Mouse (Mus musculus): ENCODE results near the gene Sec24b. TPM values are rescaled to one million over a fixed set of nuclear protein-coding genes. Genes with fewer than 3 reads are reported as not detected.

The Sec24b gene
- polyA plus RNA-seq (2012; rRNA removed; ENCODE audit: low replicate concordance): 70.6 and 97.6 TPM in 2 replicates

GRCm38 (mm10) chr3:130061281-130061680, at the start of gene Sec24b:
Gene Sec24b, minus strand, starts transcription at chr3:130061553.

DNA sequence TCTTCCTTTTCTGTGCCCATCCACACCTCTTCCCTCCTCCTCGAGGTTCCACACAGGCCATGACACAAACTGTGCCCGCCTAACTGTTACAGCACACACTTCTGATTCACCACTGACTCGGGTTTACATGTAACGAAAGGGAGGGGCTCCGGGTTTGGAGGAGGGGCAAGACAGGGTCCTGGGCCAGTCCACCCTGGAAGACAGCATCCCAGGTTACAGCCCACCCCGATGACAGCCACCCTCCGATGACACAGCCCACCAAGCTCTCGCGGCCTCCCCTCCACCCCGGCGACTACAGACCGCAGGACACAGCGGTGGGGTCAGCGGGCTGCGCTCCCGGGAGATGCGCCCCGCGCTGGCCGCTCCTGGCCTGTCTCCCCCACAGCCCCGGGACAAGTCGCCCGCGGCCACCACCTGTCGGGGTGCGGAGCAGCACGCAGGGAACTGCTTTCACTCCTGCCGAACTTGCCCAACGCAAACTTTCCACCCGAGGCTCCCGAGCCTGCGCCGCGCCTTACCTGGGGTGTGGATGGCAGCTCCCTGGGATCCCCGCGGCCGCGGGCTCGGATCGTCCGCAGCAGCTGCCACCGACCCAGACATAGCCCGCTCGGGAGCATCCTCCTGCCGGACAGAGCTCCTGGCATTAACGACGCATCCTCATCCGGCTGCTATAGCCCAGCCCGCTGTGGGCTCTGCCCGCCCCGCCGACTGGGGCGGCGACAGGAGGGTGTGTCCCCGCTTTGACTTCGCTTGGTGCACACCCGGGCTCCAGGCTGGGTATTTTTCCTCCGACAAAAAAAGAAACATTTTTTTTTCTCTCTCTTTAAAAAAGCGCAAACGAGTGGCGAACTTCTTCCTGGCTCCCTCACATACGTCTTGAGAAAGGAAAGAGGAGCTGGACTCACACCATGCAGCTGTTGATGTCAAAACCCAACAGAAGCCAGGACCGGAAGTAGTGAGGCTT, 91.6 kb downstream of the Sec24b start, which contains the start of gene Mcub:
Gene Mcub, minus strand, starts transcription at position 775 of the 964 bp plus-strand sequence.

Other genes with a start within 250 kb of the Sec24b start
- gene Rrh, start 239.0 kb downstream of the Sec24b start, polyA plus RNA-seq (2012; rRNA removed; ENCODE audit: low replicate concordance): 0.04 TPM in 1 of 2 replicates, not detected in the other
- gene Gar1, start 230.2 kb downstream of the Sec24b start, polyA plus RNA-seq (2012; rRNA removed; ENCODE audit: low replicate concordance): 11.5 and 13.4 TPM in 2 replicates
- gene Cfi, start 225.7 kb downstream of the Sec24b start, polyA plus RNA-seq (2012; rRNA removed; ENCODE audit: low replicate concordance): 0.29 and 0.84 TPM in 2 replicates
- 38.5 and 68.6 TPM in 2 replicates for gene Pla2g12a, start 182.9 kb downstream of the Sec24b start, polyA plus RNA-seq (2012; rRNA removed; ENCODE audit: low replicate concordance)
- 24.8 and 33.9 TPM in 2 replicates for gene Casp6, start 160.1 kb downstream of the Sec24b start, polyA plus RNA-seq (2012; rRNA removed; ENCODE audit: low replicate concordance)
- 8.3 and 9.7 TPM in 2 replicates for gene Mcub, start 91.3 kb downstream of the Sec24b start, polyA plus RNA-seq (2012; rRNA removed; ENCODE audit: low replicate concordance)
- gene Col25a1, start 69.9 kb upstream of the Sec24b start, polyA plus RNA-seq (2012; rRNA removed; ENCODE audit: low replicate concordance): 0.08 and 0.37 TPM in 2 replicates